ENCODE assay signal across 10 mouse cellular contexts in genomic region chr13:73879824-73880223, GRCm38 (mm10). TPM values are rescaled to one million over a fixed set of nuclear protein-coding genes. Genes with fewer than 3 reads are reported as not detected.
A peak's percentile ranks its signal among the peaks of the same experiment; 100 is the strongest.
DNase-seq lines count a peak whose midpoint lies in the region; ATAC-seq and TF ChIP-seq lines count a peak whose summit lies in the region.
"Had no signal": no experiment of that assay in that cellular context is flagged by ENCODE, and none has a peak within 500 bp of the region (broad histone marks: within the 10 kb centered on the region; RNA-seq: fewer than 3 reads in every experiment).

No protein-coding gene starts in this region.

- no peak for ATAC-seq in liver, embryonic 13.5 days (ENCODE audit: low read depth)
- ATAC-seq in liver, embryonic 11.5 days (replicated peaks; ENCODE audit: low FRiP score): no peak
- no peak for ATAC-seq in inflammation-experienced regulatory T-cells, adult 6 months

- H3K36me3 ChIP-seq in liver, embryonic 13.5 days: no peaks in the 10 kb centered on the region
- H3K36me3 ChIP-seq in liver, embryonic 11.5 days (ENCODE audit: control insufficient read depth, insufficient read depth, low read length): no peaks in the 10 kb centered on the region
- no peaks in the 10 kb centered on the region for H3K36me3 ChIP-seq in small intestine, adult 2 months (ENCODE audit: control insufficient read depth, insufficient read depth, low read length)
- H3K36me3 ChIP-seq: midbrain, embryonic 12.5 days had no signal

- no peak overlapping the region for H3K4me2 ChIP-seq in liver, embryonic 13.5 days
- no peak overlapping the region for H3K4me2 ChIP-seq in liver, embryonic 11.5 days
- H3K4me2 ChIP-seq: midbrain, embryonic 12.5 days had no signal

- no peak overlapping the region for H3K4me3 ChIP-seq in liver, embryonic 13.5 days (replicated peaks)
- no peak overlapping the region for H3K4me3 ChIP-seq in liver, embryonic 11.5 days (ENCODE audit: low read depth, low read length)
- no peak overlapping the region for H3K4me3 ChIP-seq in small intestine, adult 2 months (ENCODE audit: low read depth, low read length)
- H3K4me3 ChIP-seq: midbrain, embryonic 12.5 days had no signal

- no peak for TF ChIP-seq POLR2A in small intestine, adult 2 months (IDR thresholded peaks at IDR 0.05; ENCODE audit: low read depth, low read length)

- TF ChIP-seq CTCF in small intestine, adult 2 months (IDR thresholded peaks at IDR 0.05; ENCODE audit: extremely low read depth, insufficient read length, insufficient replicate concordance, low read depth, low read length): peak; percentile 49; the same call in 1 of the 2 replicates

- H3K4me1 ChIP-seq in liver, embryonic 13.5 days (replicated peaks): no peaks in the 10 kb centered on the region
- no peaks in the 10 kb centered on the region for H3K4me1 ChIP-seq in liver, embryonic 11.5 days (replicated peaks; ENCODE audit: control insufficient read depth, insufficient read depth, low read length)
- H3K4me1 ChIP-seq in small intestine, adult 2 months (ENCODE audit: control insufficient read depth, insufficient read depth, insufficient read length, low read length): no peaks in the 10 kb centered on the region
- H3K4me1 ChIP-seq: midbrain, embryonic 12.5 days had no signal

- WGBS in liver, embryonic 13.5 days (ENCODE audit: insufficient replicate concordance): 64% methylated on average over 5 of the region's 5 CpGs
- WGBS in liver, embryonic 11.5 days: 82% methylated on average over 5 of the region's 5 CpGs
- 82% methylated on average over 5 of the region's 5 CpGs for WGBS in small intestine, adult 2 months

- no peak overlapping the region for H3K9ac ChIP-seq in liver, embryonic 13.5 days
- no peak overlapping the region for H3K9ac ChIP-seq in liver, embryonic 11.5 days (ENCODE audit: low read depth, low read length)
- H3K9ac ChIP-seq: midbrain, embryonic 12.5 days had no signal

- no peaks in the 10 kb centered on the region for H3K9me3 ChIP-seq in liver, embryonic 13.5 days (replicated peaks)
- H3K9me3 ChIP-seq in liver, embryonic 11.5 days (ENCODE audit: control insufficient read depth, low read length): no peaks in the 10 kb centered on the region
- H3K9me3 ChIP-seq: midbrain, embryonic 12.5 days had no signal

- H3K27me3 ChIP-seq in liver, embryonic 13.5 days: no peaks in the 10 kb centered on the region
- H3K27me3 ChIP-seq in liver, embryonic 11.5 days (replicated peaks; ENCODE audit: control insufficient read depth, insufficient read depth, low read length): no peaks in the 10 kb centered on the region
- no peaks in the 10 kb centered on the region for H3K27me3 ChIP-seq in small intestine, adult 2 months (ENCODE audit: control insufficient read depth, insufficient read depth, low read length)
- H3K27me3 ChIP-seq: midbrain, embryonic 12.5 days had no signal

- no peak overlapping the region for H3K27ac ChIP-seq in liver, embryonic 13.5 days
- no peak overlapping the region for H3K27ac ChIP-seq in liver, embryonic 11.5 days (ENCODE audit: low read depth, low read length)
- H3K27ac ChIP-seq in small intestine, adult 2 months (ENCODE audit: insufficient read depth, low read depth, low read length): no peak overlapping the region
- H3K27ac ChIP-seq: midbrain, embryonic 12.5 days had no signal

- peak; percentile 42 to 74 for DNase-seq in cerebellum, postnatal 14 days
- no peak for DNase-seq in cerebellum, adult 11 months
- DNase-seq in liver, embryonic 13.5 days: peak; percentile 4
- no peak for DNase-seq in liver, embryonic 11.5 days (ENCODE audit: low spot score)
- peak; percentile 61 to 78 for DNase-seq in adrenal gland, postnatal 36 days
- peak; percentile 48 to 73 for DNase-seq in kidney, postnatal 25 days

RNA-seq across cellular contexts. Expression of gene Nkd2, which starts 32.4 kb away (rescaled TPM):
- polyA plus RNA-seq in liver, embryonic 13.5 days (2015; fragmentation: Nextera tagmentation; extraction: Ambion mirVana): 0.12 and 0.23 TPM in 2 replicates
- 0.81 and 1.4 TPM in 2 replicates for polyA plus RNA-seq in liver, embryonic 11.5 days (2014; fragmentation: Nextera tagmentation; extraction: Ambion mirVana)
- 1 to 10 TPM; 1.3 to 1.9 TPM for total RNA-seq in adrenal gland, postnatal 36 days (2021)
- polyA plus RNA-seq in small intestine, adult 2 months (2012; rRNA removed): 5.0 and 10.1 TPM in 2 replicates
- polyA plus RNA-seq in inflammation-experienced regulatory T-cells, adult 6 months (2017; shearing (Covaris generic)): under 1 TPM in 2 of 3 experiments, not detected in 1; 0.19 to 0.44 TPM
- total RNA-seq: hematopoietic stem cell, adult 5-6 weeks had no signal

RNA-seq across cellular contexts. Expression of gene Trip13, which starts 57.8 kb away (rescaled TPM):
- 29.0 and 34.3 TPM in 2 replicates for polyA plus RNA-seq in liver, embryonic 13.5 days (2015; fragmentation: Nextera tagmentation; extraction: Ambion mirVana)
- polyA plus RNA-seq in liver, embryonic 11.5 days (2014; fragmentation: Nextera tagmentation; extraction: Ambion mirVana): 60.4 and 61.5 TPM in 2 replicates
- 1 to 10 TPM; 1.7 to 1.9 TPM for total RNA-seq in adrenal gland, postnatal 36 days (2021)
- 0.22 and 0.82 TPM in 2 replicates for polyA plus RNA-seq in small intestine, adult 2 months (2012; rRNA removed)
- 10 to 100 TPM in 1 of 3 experiments, 1 to 10 TPM in 2; 2.5 to 17.3 (median 4.5) TPM for polyA plus RNA-seq in inflammation-experienced regulatory T-cells, adult 6 months (2017; shearing (Covaris generic))

RNA-seq across cellular contexts. Expression of gene Brd9, which starts 57.8 kb away (rescaled TPM):
- 18.1 and 18.2 TPM in 2 replicates for polyA plus RNA-seq in liver, embryonic 13.5 days (2015; fragmentation: Nextera tagmentation; extraction: Ambion mirVana)
- polyA plus RNA-seq in liver, embryonic 11.5 days (2014; fragmentation: Nextera tagmentation; extraction: Ambion mirVana): 32.4 and 33.5 TPM in 2 replicates
- total RNA-seq in adrenal gland, postnatal 36 days (2021): 10 to 100 TPM; 30.9 to 31.7 TPM
- polyA plus RNA-seq in small intestine, adult 2 months (2012; rRNA removed): 7.9 and 18.9 TPM in 2 replicates
- polyA plus RNA-seq in inflammation-experienced regulatory T-cells, adult 6 months (2017; shearing (Covaris generic)): 10 to 100 TPM; 62.6 to 78.6 (median 69.0) TPM

Comparison
In these comparisons a context has a peak if more than half of its experiments do, and no peak if none do; other contexts are left out.
1. DNase-seq: peak in cerebellum, postnatal 14 days (2 of 2), liver, embryonic 13.5 days (single experiment), adrenal gland, postnatal 36 days (2 of 2) and kidney, postnatal 25 days (2 of 2); none in cerebellum, adult 11 months (single experiment) and liver, embryonic 11.5 days (single experiment).